Mouse (Mus musculus) midbrain, embryonic 11.5 days (tissue): ENCODE results near the gene Fscn3. TPM values are rescaled to one million over a fixed set of nuclear protein-coding genes. Genes with fewer than 3 reads are reported as not detected.

Source experiments
- ATAC-seq: fragments of 200-750 bp; cut with Nextera tagmentation; 2 replicates; pipeline ENCODE4 v1.8.0; 2017; ENCODE audit warnings: moderate TSS enrichment, moderate library complexity; ENCODE audit not compliant: low FRiP score
- DNase-seq: peaks from one replicate; pipeline ENCODE4 v3.0.0; 2015; ENCODE audit warnings: low spot score; ENCODE audit errors: missing footprints
- H3K27ac ChIP-seq: fragments of 300-500 bp; sonication (generic); 2 replicates; pipeline ENCODE4 v1.5.1; 2014; ENCODE audit warnings: low read depth, low read length
- H3K27me3 ChIP-seq: fragments of 300-500 bp; sonication (generic); 2 replicates; pipeline ENCODE4 v1.6.1; 2014; ENCODE audit warnings: mild to moderate bottlenecking, low read length, moderate library complexity, mixed read lengths; ENCODE audit not compliant: control insufficient read depth, insufficient read depth
- H3K36me3 ChIP-seq: fragments of 300-500 bp; sonication (generic); 2 replicates; pipeline ENCODE4 v1.6.1; 2014; ENCODE audit warnings: mild to moderate bottlenecking, low read length, moderate library complexity, mixed read lengths; ENCODE audit not compliant: control insufficient read depth, insufficient read depth
- H3K4me1 ChIP-seq: fragments of 300-500 bp; sonication (generic); 2 replicates; pipeline ENCODE4 v1.6.1; 2014; ENCODE audit warnings: low read length; ENCODE audit not compliant: control insufficient read depth, insufficient read depth
- H3K4me2 ChIP-seq: fragments of 300-500 bp; sonication (generic); 2 replicates; pipeline ENCODE4 v1.6.1; 2014; ENCODE audit warnings: mild to moderate bottlenecking, moderate library complexity
- H3K4me3 ChIP-seq: fragments of 300-500 bp; sonication (generic); 2 replicates; pipeline ENCODE4 v1.5.1; 2014; ENCODE audit warnings: low read depth, low read length
- H3K9ac ChIP-seq: fragments of 300-500 bp; sonication (generic); 2 replicates; pipeline ENCODE4 v1.6.1; 2014; ENCODE audit warnings: low read length
- H3K9me3 ChIP-seq: fragments of 300-500 bp; sonication (generic); 2 replicates; pipeline ENCODE4 v1.6.1; 2016; ENCODE audit warnings: low read length; ENCODE audit not compliant: control insufficient read depth
- WGBS: fragments of 180-500 bp; shearing (Covaris S2); extraction: QIAGEN DNeasy Blood & Tissue Kit; methylation state at CpG from one replicate; pipeline ENCODE4 v1.1.7; 2014; 5-methylcytosine and 5-hydroxymethylcytosine counted together
- polyA plus RNA-seq: library from polyadenylated mRNA; unstranded; fragments of >200 nt; fragmentation: Nextera tagmentation; extraction: Ambion mirVana; gene quantifications from 2 replicates; pipeline ENCODE4 v1.2.1, GENCODE M21; 2014

The Fscn3 gene
- polyA plus RNA-seq, 1 experiment from 2014 or later: not detected

DNA sequence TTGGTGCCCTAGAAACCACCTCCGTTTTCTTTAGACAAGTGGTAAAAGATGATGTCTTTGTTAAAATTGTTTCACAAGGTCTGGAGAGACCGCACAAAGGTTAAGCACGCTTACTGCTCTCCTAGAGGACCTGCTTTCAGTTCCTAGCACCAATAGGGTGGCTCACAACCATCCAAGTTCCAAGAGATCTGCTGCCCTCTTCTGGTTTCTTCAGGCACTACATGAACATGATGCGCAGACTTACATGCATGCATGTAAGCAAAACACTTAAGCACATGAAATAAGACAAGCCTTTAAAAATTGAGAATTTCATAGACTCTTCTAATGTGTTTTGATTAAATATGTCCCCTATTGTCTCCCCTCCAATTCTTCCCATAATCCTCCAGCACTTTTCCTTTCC is 27.8 kb upstream of the Fscn3 start:
- no peak overlapping the region for H3K4me3 ChIP-seq
- peaks cover 2% of the 10 kb centered on the region; the same call in 1 of the 2 replicates for H3K4me1 ChIP-seq
- no peak for DNase-seq
- no peak overlapping the region for H3K27ac ChIP-seq
- no peak for ATAC-seq
- no peak overlapping the region for H3K4me2 ChIP-seq
- H3K9me3 ChIP-seq: peaks cover 4% of the 10 kb centered on the region
- H3K27me3 ChIP-seq: 0 out of 2 replicates have a peak, but pooled peaks cover 2% of the 10 kb centered on the region
- no peak overlapping the region for H3K9ac ChIP-seq
- 93% methylated on average over 4 of the region's 4 CpGs for WGBS
- H3K36me3 ChIP-seq: no peaks in the 10 kb centered on the region

DNA sequence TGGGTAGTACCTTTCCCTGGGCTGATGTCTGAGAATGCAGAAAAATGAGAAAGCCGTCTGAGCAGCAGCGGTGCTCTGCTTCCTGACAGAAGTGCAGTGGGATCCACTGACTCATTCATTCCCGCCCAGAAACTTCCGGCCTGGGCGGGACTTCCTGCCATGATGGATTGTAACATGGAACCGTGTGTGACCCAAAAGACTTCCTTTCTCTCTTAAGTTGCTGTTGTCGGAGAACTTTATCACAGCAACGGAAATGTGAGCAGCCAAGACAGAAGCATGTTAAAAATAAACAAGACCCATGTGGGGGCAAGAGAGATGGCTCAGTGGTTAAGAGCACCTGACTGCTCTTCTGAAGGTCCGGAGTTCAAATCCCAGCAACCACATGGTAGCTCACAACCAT is 17.5 kb upstream of the Fscn3 start:
- no peak overlapping the region for H3K27ac ChIP-seq
- ATAC-seq (no peak), DNase-seq (peak; percentile 19)
- H3K27me3 ChIP-seq: no peaks in the 10 kb centered on the region
- 89% methylated on average over 9 of the region's 9 CpGs for WGBS
- no peak overlapping the region for H3K9ac ChIP-seq
- H3K4me1 ChIP-seq: no peaks in the 10 kb centered on the region
- no peaks in the 10 kb centered on the region for H3K9me3 ChIP-seq
- H3K4me3 ChIP-seq: no peak overlapping the region
- H3K4me2 ChIP-seq: no peak overlapping the region
- H3K36me3 ChIP-seq: no peaks in the 10 kb centered on the region

DNA sequence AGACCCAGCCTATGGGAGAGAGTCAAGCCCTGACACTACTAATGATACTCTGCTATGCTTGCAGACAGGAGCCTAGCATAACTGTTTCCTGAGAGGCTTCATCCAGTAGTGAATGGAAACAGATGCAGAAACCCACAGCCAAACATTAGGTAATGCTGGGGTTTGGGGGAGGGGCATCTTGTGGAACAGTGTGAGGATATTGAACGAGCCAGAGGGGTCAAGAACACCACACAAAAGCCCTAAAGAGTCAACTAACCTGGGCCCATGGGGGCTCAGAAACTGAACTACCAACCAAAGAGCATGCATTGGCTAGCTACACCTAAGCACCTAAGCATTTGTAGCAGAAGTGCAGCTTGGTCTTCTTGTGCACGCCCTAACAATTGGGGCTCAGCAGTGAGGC is 16.4 kb upstream of the Fscn3 start:
- ATAC-seq: no peak
- 79% methylated on average over 2 of the region's 2 CpGs for WGBS
- DNase-seq: peak; percentile 76
- Histone ChIP-seq H3K9ac (no peak overlapping the region), H3K4me1 (no peaks in the 10 kb centered on the region), H3K4me3 (no peak overlapping the region), H3K4me2 (no peak overlapping the region), H3K27ac (no peak overlapping the region), H3K27me3 (no peaks in the 10 kb centered on the region), H3K36me3 (peaks cover 3% of the 10 kb centered on the region; the same call in 1 of the 2 replicates), H3K9me3 (no peaks in the 10 kb centered on the region)

DNA sequence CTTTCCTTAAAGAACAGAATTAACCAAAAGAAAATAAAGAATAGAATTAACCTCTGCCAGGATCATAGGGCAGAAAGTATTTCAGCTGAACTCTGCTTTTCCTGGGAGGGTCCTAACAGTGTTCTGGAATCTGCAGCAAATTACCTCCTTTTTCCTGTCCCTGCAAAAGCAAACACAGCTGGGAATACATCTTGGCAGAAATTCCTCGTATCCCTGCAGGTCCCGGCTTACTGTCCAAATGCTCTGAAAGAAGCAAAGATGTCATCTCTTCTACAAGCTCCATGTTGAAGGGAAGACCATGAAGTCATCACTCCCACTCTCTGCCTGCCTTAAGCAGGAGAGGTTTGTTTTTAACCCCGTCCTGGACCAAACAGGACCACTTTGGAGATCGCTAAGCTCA is 10.6 kb upstream of the Fscn3 start:
- Histone ChIP-seq H3K4me3 (no peak overlapping the region), H3K27me3 (no peaks in the 10 kb centered on the region), H3K4me1 (peaks cover 16% of the 10 kb centered on the region), H3K4me2 (no peak overlapping the region), H3K36me3 (peaks cover 3% of the 10 kb centered on the region; the same call in 1 of the 2 replicates), H3K27ac (no peak overlapping the region), H3K9me3 (no peaks in the 10 kb centered on the region), H3K9ac (no peak overlapping the region)
- WGBS: 78% methylated on average over 4 of the region's 4 CpGs
- ATAC-seq (no peak), DNase-seq (no peak)

DNA sequence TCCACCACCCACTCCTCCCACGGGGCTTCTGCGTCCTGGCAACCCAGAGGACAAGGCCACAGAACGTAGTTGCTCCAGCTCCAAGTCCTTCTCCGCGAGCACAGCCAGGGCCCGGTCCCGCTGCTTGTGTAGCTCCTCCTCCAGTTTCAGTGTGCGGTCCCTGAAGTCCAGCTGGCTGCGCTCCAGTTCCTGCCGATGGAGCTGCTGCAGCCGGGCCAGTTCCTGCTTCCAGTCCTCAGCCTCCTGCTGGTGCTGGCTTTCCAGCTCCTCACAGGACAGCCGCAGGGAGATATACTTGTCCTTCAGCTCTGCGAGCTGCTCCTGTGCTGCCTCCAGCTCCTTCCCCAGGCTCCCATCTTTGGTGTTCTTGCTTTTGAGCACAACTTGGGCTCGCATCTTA is 9.1 kb upstream of the Fscn3 start:
- WGBS: 88% methylated on average over 14 of the region's 14 CpGs
- H3K9ac ChIP-seq: no peak overlapping the region
- DNase-seq: no peak
- H3K4me1 ChIP-seq: peaks cover 16% of the 10 kb centered on the region
- no peaks in the 10 kb centered on the region for H3K27me3 ChIP-seq
- H3K36me3 ChIP-seq: peaks cover 3% of the 10 kb centered on the region; the same call in 1 of the 2 replicates
- H3K4me2 ChIP-seq: no peak overlapping the region
- no peak overlapping the region for H3K4me3 ChIP-seq
- H3K27ac ChIP-seq: no peak overlapping the region
- H3K9me3 ChIP-seq: no peaks in the 10 kb centered on the region
- ATAC-seq: no peak

DNA sequence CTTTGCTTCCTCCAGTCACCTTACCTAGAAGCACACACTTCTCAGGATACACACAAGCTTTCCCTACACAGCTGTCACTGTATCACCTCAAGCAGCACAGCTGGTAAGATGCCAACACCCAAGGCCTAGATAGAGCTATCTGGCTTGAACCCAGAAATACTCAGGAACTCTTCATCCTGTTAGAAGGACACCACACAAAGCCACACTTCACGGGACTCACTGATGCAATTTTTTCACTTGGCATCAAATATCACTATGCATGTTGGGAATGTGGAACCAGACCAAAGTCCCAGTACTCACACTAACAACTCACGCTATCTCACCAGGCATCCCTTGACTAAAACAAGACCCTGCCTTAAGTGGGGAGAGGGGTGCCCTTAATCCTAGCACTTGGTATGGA is 7.9 kb upstream of the Fscn3 start:
- DNase-seq (no peak), ATAC-seq (no peak)
- peaks cover 3% of the 10 kb centered on the region; the same call in 1 of the 2 replicates for H3K36me3 ChIP-seq
- 0 out of 2 replicates have a peak overlapping the region, but pooled peaks have one; percentile 16 for H3K9ac ChIP-seq
- H3K9me3 ChIP-seq: no peaks in the 10 kb centered on the region
- H3K4me3 ChIP-seq: no peak overlapping the region
- H3K27me3 ChIP-seq: no peaks in the 10 kb centered on the region
- peaks cover 22% of the 10 kb centered on the region for H3K4me1 ChIP-seq
- no peak overlapping the region for H3K27ac ChIP-seq
- 86% methylated on average over 2 of the region's 2 CpGs for WGBS
- no peak overlapping the region for H3K4me2 ChIP-seq

DNA sequence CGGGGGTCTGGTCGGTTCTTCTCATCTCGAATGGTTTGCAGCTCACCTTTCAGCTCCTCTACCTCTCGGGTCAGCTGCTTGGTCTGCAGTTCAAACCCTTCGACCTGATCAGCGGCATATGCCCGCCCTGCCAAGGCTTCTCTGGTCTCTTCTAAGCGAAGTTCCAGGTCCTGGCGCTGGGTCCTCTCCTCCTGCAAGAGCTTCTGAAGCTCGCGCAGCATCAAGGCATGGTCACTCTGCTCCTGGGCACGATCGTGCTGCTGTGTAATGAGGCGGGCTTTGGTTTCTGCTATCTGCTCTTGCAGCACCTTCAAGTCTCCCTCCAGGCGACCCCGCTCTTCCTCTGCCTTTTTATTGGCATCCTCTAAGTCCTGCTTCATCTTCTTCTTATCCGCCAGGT is 7.2 kb upstream of the Fscn3 start:
- H3K4me2 ChIP-seq: peak overlapping the region; percentile 94
- DNase-seq (no peak), ATAC-seq (no peak)
- H3K36me3 ChIP-seq: peaks cover 3% of the 10 kb centered on the region
- H3K9me3 ChIP-seq: no peaks in the 10 kb centered on the region
- no peak overlapping the region for H3K9ac ChIP-seq
- peaks cover 27% of the 10 kb centered on the region for H3K4me1 ChIP-seq
- no peak overlapping the region for H3K27ac ChIP-seq
- no peaks in the 10 kb centered on the region for H3K27me3 ChIP-seq
- WGBS: 82% methylated on average over 17 of the region's 17 CpGs
- H3K4me3 ChIP-seq: peak overlapping the region; percentile 59

DNA sequence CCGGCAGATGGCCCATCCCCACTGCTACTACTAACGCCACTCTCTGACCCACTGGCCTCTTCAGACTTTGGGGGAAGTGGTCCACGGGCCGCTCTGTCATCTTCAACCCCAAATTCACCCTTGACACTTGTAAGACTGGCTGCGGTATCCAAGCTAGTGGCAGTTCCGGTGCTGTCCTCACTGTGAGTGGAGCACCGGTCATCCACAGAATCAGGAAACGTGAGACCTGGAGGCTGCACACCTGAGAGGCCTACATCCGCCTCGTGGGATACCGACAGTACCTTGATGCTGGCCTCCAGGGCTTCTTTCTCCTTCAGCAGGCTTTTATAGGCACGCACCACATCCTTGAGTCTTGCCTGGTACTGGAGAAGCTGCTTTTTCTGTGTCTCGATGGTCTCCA is 6.7 kb upstream of the Fscn3 start:
- no peak overlapping the region for H3K27ac ChIP-seq
- peaks cover 27% of the 10 kb centered on the region for H3K4me1 ChIP-seq
- peak overlapping the region; percentile 70 for H3K9ac ChIP-seq
- H3K36me3 ChIP-seq: no peaks in the 10 kb centered on the region; the same call in 1 of the 2 replicates
- no peak for ATAC-seq
- 22% methylated on average over 13 of the region's 13 CpGs for WGBS
- peak overlapping the region; percentile 59 for H3K4me3 ChIP-seq
- H3K9me3 ChIP-seq: no peaks in the 10 kb centered on the region
- no peaks in the 10 kb centered on the region for H3K27me3 ChIP-seq
- DNase-seq: no peak
- peak overlapping the region; percentile 94 for H3K4me2 ChIP-seq

DNA sequence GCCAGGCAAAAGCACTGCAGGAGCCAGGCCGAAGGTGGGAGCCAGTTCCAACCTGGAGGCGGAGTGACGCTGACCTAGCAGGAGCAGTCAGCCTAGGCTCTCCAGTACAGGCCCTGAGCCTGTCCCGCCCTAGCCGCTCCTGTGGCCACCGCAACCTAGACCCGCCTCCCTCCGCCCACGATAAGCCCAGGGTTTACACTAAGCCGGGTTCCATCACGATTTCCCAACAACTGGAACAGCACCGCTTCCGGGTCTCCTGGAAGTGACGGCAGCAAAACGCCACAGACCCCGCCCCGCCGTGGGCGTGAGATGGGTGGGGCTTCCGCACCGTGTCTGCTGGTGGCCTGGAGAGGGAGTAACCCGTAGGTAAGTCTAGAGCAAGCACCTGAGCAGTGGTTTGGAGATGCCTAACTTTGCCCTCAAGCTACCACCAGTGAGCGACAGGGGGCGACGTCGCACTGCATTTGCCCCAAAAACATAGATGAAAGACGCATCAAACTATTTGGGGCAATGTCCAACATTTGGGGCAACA is 6.1 kb upstream of the Fscn3 start:
- under 1% methylated on average over 27 of the region's 27 CpGs for WGBS
- H3K9ac ChIP-seq: peak overlapping the region; percentile 70
- ATAC-seq (peak; percentile 81), DNase-seq (peak; percentile 99)
- H3K36me3 ChIP-seq: no peaks in the 10 kb centered on the region; the same call in 1 of the 2 replicates
- peak overlapping the region; percentile 59 for H3K4me3 ChIP-seq
- H3K27me3 ChIP-seq: no peaks in the 10 kb centered on the region
- no peak overlapping the region for H3K27ac ChIP-seq
- peak overlapping the region; percentile 94 for H3K4me2 ChIP-seq
- peaks cover 27% of the 10 kb centered on the region for H3K4me1 ChIP-seq
- no peaks in the 10 kb centered on the region for H3K9me3 ChIP-seq
